Mouse (Mus musculus): ENCODE data around the gene Pak7. TPM values are rescaled to one million over a fixed set of nuclear protein-coding genes. Genes with fewer than 3 reads are reported as not detected.

Pak7 gene
- total RNA-seq, 2 experiments from 2014 or later = 44.1 to 61.4 TPM

GRCm38 (mm10) chr2:136231228-136231627 lies 156.5 kb downstream of the Pak7 start:
- intact Hi-C loops (cut with DNase I) = no loop called here
- no peak for DNase-seq (ENCODE audit: low spot score in 2 of 2)

GRCm38 (mm10) chr2:136204034-136204433 lies 183.7 kb downstream of the Pak7 start:
- intact Hi-C loops (cut with DNase I) = no loop called here
- no peak for DNase-seq (ENCODE audit: low spot score in 2 of 2)

- DNase-seq (ENCODE audit: low spot score in 2 of 2) = no peak
- intact Hi-C loops (cut with DNase I) = no loop called here
Measured at GRCm38 (mm10) chr2:136175030-136175429, 212.7 kb downstream of the Pak7 start.

- intact Hi-C loops (cut with DNase I) = loop anchor here (5.0 kb wide), 1 partner anchor 237 kb away; the partner anchor contains the start of gene Pak7
- no peak for DNase-seq (ENCODE audit: low spot score in 2 of 2)
Measured at GRCm38 (mm10) chr2:136150752-136151151, 237.0 kb downstream of the Pak7 start.

- no peak for DNase-seq (ENCODE audit: low spot score in 2 of 2)
- intact Hi-C loops (cut with DNase I) = loop anchor here (1.0 to 2.0 kb wide), 2 partner anchors 300 to 447 kb away; no protein-coding TSS in a partner anchor
Measured at GRCm38 (mm10) chr2:136149530-136149929, 238.2 kb downstream of the Pak7 start.

GRCm38 (mm10) chr2:136148999-136149398 lies 238.8 kb downstream of the Pak7 start:
- intact Hi-C loops (cut with DNase I) = loop anchor here (1.0 to 2.0 kb wide), 2 partner anchors 300 to 448 kb away; no protein-coding TSS in a partner anchor
- peak; percentile 74 to 79 for DNase-seq (ENCODE audit: low spot score in 2 of 2)

GRCm38 (mm10) chr2:136140807-136141206 lies 247.0 kb downstream of the Pak7 start:
- no peak for DNase-seq (ENCODE audit: low spot score in 2 of 2)
- intact Hi-C loops (cut with DNase I) = no loop called here

GRCm38 (mm10) chr2:136139159-136140069 lies 248.4 kb downstream of the Pak7 start:
- intact Hi-C loops (cut with DNase I) = loop anchor here (2.0 kb wide), 2 partner anchors 139 to 173 kb away; no protein-coding TSS in a partner anchor
- DNase-seq (ENCODE audit: low spot score in 2 of 2) = no peak

- no peak for DNase-seq (ENCODE audit: low spot score in 2 of 2)
- intact Hi-C loops (cut with DNase I) = loop anchor here (2.0 kb wide), 2 partner anchors 138 to 172 kb away; no protein-coding TSS in a partner anchor
Measured at GRCm38 (mm10) chr2:136138451-136138850, 249.3 kb downstream of the Pak7 start.

- intact Hi-C loops (cut with DNase I) = no loop called here
- no peak for DNase-seq (ENCODE audit: low spot score in 2 of 2)
Measured at GRCm38 (mm10) chr2:136121867-136122266, 265.9 kb downstream of the Pak7 start.

- DNase-seq (ENCODE audit: low spot score in 2 of 2) = no peak
- intact Hi-C loops (cut with DNase I) = no loop called here
Measured at GRCm38 (mm10) chr2:136118006-136118405, 269.8 kb downstream of the Pak7 start.

GRCm38 (mm10) chr2:136113374-136113773 lies 274.4 kb downstream of the Pak7 start:
- peak; percentile 22 to 34 for DNase-seq (ENCODE audit: low spot score in 2 of 2)

GRCm38 (mm10) chr2:136109038-136109363 lies 278.8 kb downstream of the Pak7 start:
- intact Hi-C loops (cut with DNase I) = loop anchor here (5.0 kb wide), 2 partner anchors 52 to 137 kb away; no protein-coding TSS in a partner anchor
- peak; percentile 34 for DNase-seq (ENCODE audit: low spot score in 2 of 2)

More at GRCm38 (mm10) chr2:136113374-136113773, 274.4 kb downstream of the Pak7 start:
- intact Hi-C loops (cut with DNase I) = loop anchor here (5.0 kb wide), 1 partner anchor 106 kb away; no protein-coding TSS in a partner anchor

GRCm38 (mm10) chr2:136108124-136109037 lies 279.4 kb downstream of the Pak7 start:
- intact Hi-C loops (cut with DNase I) = loop anchor here (5.0 kb wide), 2 partner anchors 51 to 136 kb away; no protein-coding TSS in a partner anchor
- DNase-seq (ENCODE audit: low spot score in 2 of 2) = peak; percentile 34 to 44

GRCm38 (mm10) chr2:136107597-136107996 lies 280.2 kb downstream of the Pak7 start:
- intact Hi-C loops (cut with DNase I) = loop anchor here (5.0 kb wide), 2 partner anchors 50 to 135 kb away; no protein-coding TSS in a partner anchor
- DNase-seq (ENCODE audit: low spot score in 2 of 2) = no peak

- no peak for DNase-seq (ENCODE audit: low spot score in 2 of 2)
- intact Hi-C loops (cut with DNase I) = no loop called here
Measured at GRCm38 (mm10) chr2:136097143-136097542, 290.6 kb downstream of the Pak7 start.

GRCm38 (mm10) chr2:136095978-136096377 lies 291.8 kb downstream of the Pak7 start:
- intact Hi-C loops (cut with DNase I) = no loop called here
- no peak for DNase-seq (ENCODE audit: low spot score in 2 of 2)

GRCm38 (mm10) chr2:136064356-136064755 lies 323.4 kb downstream of the Pak7 start:
- no peak for DNase-seq (ENCODE audit: low spot score in 2 of 2)
- intact Hi-C loops (cut with DNase I) = no loop called here

- intact Hi-C loops (cut with DNase I) = loop anchor here (5.0 kb wide), 2 partner anchors 48 to 52 kb away; no protein-coding TSS in a partner anchor
- DNase-seq (ENCODE audit: low spot score in 2 of 2) = no peak
Measured at GRCm38 (mm10) chr2:136059029-136059669, 328.6 kb downstream of the Pak7 start.

Measured in left cerebral cortex, postnatal 36 days (tissue).